Mouse (Mus musculus): ENCODE measurements at regions not wholly inside any gene's neighbourhood (a gene's known extent, or its start where the extent isn't known, plus 50 kb on each side); places are given as distances from the start of the nearest gene placed in this dataset.

- DNase-seq, result no peak
Observed at GRCm38 (mm10) chr2:167815123-167815522, 116.7 kb upstream of the Ptpn1 start.

- no peak for DNase-seq
Observed at GRCm38 (mm10) chr2:167809256-167809655, 119.6 kb upstream of the Tmem189 start.

GRCm38 (mm10) chr2:167805629-167806304, 116.1 kb upstream of the Tmem189 start:
- no peak for DNase-seq

GRCm38 (mm10) chr2:167804493-167805227, 115.0 kb upstream of the Tmem189 start:
- no peak for DNase-seq

GRCm38 (mm10) chr2:167802494-167802893, 112.9 kb upstream of the Tmem189 start:
- no peak for DNase-seq

- DNase-seq, result no peak
Observed at GRCm38 (mm10) chr2:167801389-167801788, 111.8 kb upstream of the Tmem189 start.

GRCm38 (mm10) chr2:167800648-167801245, 111.1 kb upstream of the Tmem189 start:
- DNase-seq, result no peak

GRCm38 (mm10) chr2:167799629-167800387, 110.2 kb upstream of the Tmem189 start:
- DNase-seq, result no peak

- no peak for DNase-seq
Observed at GRCm38 (mm10) chr2:167798969-167799513, 109.4 kb upstream of the Tmem189 start.

GRCm38 (mm10) chr2:167798076-167798782, 108.6 kb upstream of the Tmem189 start:
- DNase-seq, result no peak

- DNase-seq, result no peak
Observed at GRCm38 (mm10) chr2:167795491-167795890, 105.9 kb upstream of the Tmem189 start.

- DNase-seq, result no peak
Observed at GRCm38 (mm10) chr2:167793916-167794315, 104.3 kb upstream of the Tmem189 start.

GRCm38 (mm10) chr2:167792753-167793152, 103.1 kb upstream of the Tmem189 start:
- DNase-seq, result no peak

GRCm38 (mm10) chr2:167792330-167792729, 102.7 kb upstream of the Tmem189 start:
- DNase-seq, result no peak

- DNase-seq, result no peak
Observed at GRCm38 (mm10) chr2:167789471-167789923, 99.9 kb upstream of the Tmem189 start.

GRCm38 (mm10) chr2:167786951-167787350, 97.3 kb upstream of the Tmem189 start:
- no peak for DNase-seq

- no peak for DNase-seq
Observed at GRCm38 (mm10) chr2:167784353-167784752, 94.7 kb upstream of the Tmem189 start.

- no peak for DNase-seq
Observed at GRCm38 (mm10) chr2:167783374-167783773, 93.8 kb upstream of the Tmem189 start.

- DNase-seq, result peak; percentile 89 to 92
Observed at GRCm38 (mm10) chr2:167782231-167782999, 92.8 kb upstream of the Tmem189 start.

- DNase-seq, result no peak
Observed at GRCm38 (mm10) chr2:167781496-167781895, 91.9 kb upstream of the Tmem189 start.

- DNase-seq, result no peak
Observed at GRCm38 (mm10) chr2:167778691-167779090, 89.1 kb upstream of the Tmem189 start.
